Mouse (Mus musculus): ENCODE data around the gene Sdhc.

DNA sequence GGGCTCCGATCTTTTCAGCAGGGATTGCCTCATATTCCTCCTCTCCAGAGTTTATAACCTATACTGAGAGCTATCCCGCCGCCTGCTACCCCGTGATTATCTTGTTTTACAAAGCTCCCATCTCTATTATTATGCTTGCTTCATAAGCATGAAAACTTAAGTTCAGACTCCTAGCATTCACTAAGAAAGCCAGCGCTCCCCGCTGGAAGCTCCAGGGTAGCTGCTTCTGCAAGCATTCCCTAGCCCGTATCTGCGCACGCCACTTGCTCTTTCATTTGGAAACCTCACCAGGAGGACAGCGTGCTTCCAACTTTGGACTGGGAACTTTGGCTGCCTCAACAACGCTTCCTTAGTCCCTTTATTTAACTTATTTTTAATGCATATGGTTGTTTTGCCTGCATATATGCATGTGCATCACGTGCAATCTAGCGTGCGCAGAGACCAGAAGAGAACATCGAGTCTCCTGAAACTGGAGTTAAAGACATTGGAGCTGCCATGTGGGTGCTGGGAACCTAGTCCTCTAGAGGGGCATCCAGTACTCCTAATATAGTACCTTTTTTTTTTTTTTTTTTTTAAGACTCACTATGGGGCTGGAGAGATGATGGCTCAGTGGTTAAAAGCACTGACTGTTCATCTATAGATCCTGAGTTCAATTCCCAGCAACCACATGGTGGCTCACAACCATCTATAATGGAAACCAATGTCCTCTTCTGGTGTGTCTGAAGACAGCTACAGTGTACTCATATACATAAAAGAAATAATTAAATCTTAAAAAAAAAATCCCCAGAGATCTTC lies 38.4 kb downstream of the Sdhc start:
- TF ChIP-seq CTCF (IDR thresholded peaks at IDR 0.05; ENCODE audit: control insufficient read depth, insufficient read depth, low read length) (no peak), POLR2A (IDR thresholded peaks at IDR 0.05; ENCODE audit: borderline replicate concordance, control insufficient read depth, low read depth, low read length) (no peak)
